Mouse (Mus musculus): Measurements from ENCODE around the gene Npc1l1. TPM values are rescaled to one million over a fixed set of nuclear protein-coding genes. Genes with fewer than 3 reads are reported as not detected.
A peak's percentile ranks its signal among the peaks of the same experiment; 100 is the strongest.

The Npc1l1 gene
- polyA plus RNA-seq, 1 experiment from 2014 or later: not detected

DNA sequence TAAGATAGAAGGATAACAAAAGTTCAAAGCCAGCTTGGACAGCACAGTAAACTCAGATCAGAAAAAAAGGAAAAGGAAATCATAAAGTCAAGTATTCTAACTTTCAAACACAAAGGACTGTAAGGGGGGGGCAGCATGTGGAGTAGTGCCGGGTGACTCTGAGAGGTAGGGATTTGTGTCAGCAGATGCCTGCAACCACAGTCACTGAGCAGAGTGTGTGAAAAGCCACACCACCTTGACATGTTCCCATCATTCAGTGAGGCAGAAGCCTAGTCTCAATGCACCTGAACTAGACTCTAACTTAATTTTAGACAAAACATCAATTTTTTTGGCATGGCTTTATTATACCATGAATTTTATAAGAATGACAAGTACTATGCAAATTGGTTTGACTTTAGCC lies 54.4 kb downstream of the Npc1l1 start:
- H3K27ac ChIP-seq (ENCODE audit: low read depth, low read length): no peak overlapping the region
- no peak for ATAC-seq
- no peaks in the 10 kb centered on the region for H3K36me3 ChIP-seq (ENCODE audit: control insufficient read depth, insufficient read depth, low read length)
- H3K4me3 ChIP-seq (ENCODE audit: low read length): no peak overlapping the region
- H3K9me3 ChIP-seq (ENCODE audit: control insufficient read depth, low read length): no peaks in the 10 kb centered on the region
- H3K27me3 ChIP-seq (replicated peaks; ENCODE audit: control insufficient read depth, insufficient read depth, low read length): no peaks in the 10 kb centered on the region
- no peak overlapping the region for H3K9ac ChIP-seq (ENCODE audit: low read depth, low read length)
- WGBS: 71% methylated on average over 1 of the region's 1 CpGs
- peaks cover 14% of the 10 kb centered on the region for H3K4me1 ChIP-seq (ENCODE audit: control insufficient read depth, insufficient read depth, low read depth, low read length)
- H3K4me2 ChIP-seq (ENCODE audit: low read length): no peak overlapping the region

- no peaks in the 10 kb centered on the region for H3K27me3 ChIP-seq (replicated peaks; ENCODE audit: control insufficient read depth, insufficient read depth, low read length)
- no peak overlapping the region for H3K4me2 ChIP-seq (ENCODE audit: low read length)
- peaks cover 14% of the 10 kb centered on the region for H3K4me1 ChIP-seq (ENCODE audit: control insufficient read depth, insufficient read depth, low read depth, low read length)
- no peak overlapping the region for H3K27ac ChIP-seq (ENCODE audit: low read depth, low read length)
- no peak overlapping the region for H3K9ac ChIP-seq (ENCODE audit: low read depth, low read length)
- no peak; the same call in 1 of the 2 replicates for ATAC-seq
- H3K36me3 ChIP-seq (ENCODE audit: control insufficient read depth, insufficient read depth, low read length): no peaks in the 10 kb centered on the region
- WGBS: 82% methylated on average over 7 of the region's 7 CpGs
- H3K4me3 ChIP-seq (ENCODE audit: low read length): no peak overlapping the region
- H3K9me3 ChIP-seq (ENCODE audit: control insufficient read depth, low read length): no peaks in the 10 kb centered on the region
Measured at GRCm38 (mm10) chr11:6174719-6175118, 55.2 kb downstream of the Npc1l1 start.

DNA sequence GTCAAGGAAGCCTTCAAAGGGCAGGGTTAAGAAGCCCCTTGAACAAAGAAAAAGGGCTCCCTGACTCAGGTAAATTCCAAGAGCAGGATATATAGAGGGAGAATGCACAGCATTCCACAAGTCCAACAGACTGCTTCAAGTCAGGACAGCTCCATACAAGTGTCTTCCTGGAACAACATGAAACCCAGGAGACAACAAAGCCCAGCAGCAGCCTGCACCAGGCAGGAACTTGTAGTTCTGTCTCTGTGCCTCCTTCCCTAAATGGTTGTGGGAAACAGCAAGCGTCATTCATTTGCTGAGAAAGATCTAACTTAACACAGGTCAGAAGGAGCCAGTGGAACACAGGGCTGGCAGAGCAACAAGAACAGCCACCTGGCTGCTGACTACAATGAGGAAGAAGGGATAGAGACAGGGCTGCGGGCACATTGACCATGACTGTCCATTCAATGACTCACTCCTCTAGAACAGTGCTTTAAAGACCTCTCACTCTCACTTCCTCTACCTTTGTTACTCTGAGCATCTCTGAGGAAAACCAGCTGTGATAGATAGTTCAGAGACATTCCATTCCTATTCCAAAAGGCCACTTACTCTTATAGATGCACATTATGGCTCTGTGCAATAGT lies 60.8 kb downstream of the Npc1l1 start:
- Histone ChIP-seq H3K36me3 (ENCODE audit: control insufficient read depth, insufficient read depth, low read length) (no peaks in the 10 kb centered on the region), H3K27me3 (replicated peaks; ENCODE audit: control insufficient read depth, insufficient read depth, low read length) (no peaks in the 10 kb centered on the region), H3K27ac (ENCODE audit: low read depth, low read length) (no peak overlapping the region), H3K4me1 (ENCODE audit: control insufficient read depth, insufficient read depth, low read depth, low read length) (no peaks in the 10 kb centered on the region), H3K4me2 (ENCODE audit: low read length) (no peak overlapping the region), H3K4me3 (ENCODE audit: low read length) (no peak overlapping the region), H3K9me3 (ENCODE audit: control insufficient read depth, low read length) (no peaks in the 10 kb centered on the region), H3K9ac (ENCODE audit: low read depth, low read length) (no peak overlapping the region)
- no peak for ATAC-seq
- 76% methylated on average over 2 of the region's 2 CpGs for WGBS

- no peaks in the 10 kb centered on the region for H3K36me3 ChIP-seq (ENCODE audit: control insufficient read depth, insufficient read depth, low read length)
- H3K27ac ChIP-seq (ENCODE audit: low read depth, low read length): no peak overlapping the region; the same call in 1 of the 2 replicates
- H3K9me3 ChIP-seq (ENCODE audit: control insufficient read depth, low read length): no peaks in the 10 kb centered on the region
- H3K27me3 ChIP-seq (replicated peaks; ENCODE audit: control insufficient read depth, insufficient read depth, low read length): no peaks in the 10 kb centered on the region
- no peaks in the 10 kb centered on the region for H3K4me1 ChIP-seq (ENCODE audit: control insufficient read depth, insufficient read depth, low read depth, low read length)
- no peak overlapping the region for H3K9ac ChIP-seq (ENCODE audit: low read depth, low read length)
- H3K4me3 ChIP-seq (ENCODE audit: low read length): no peak overlapping the region
- WGBS: 85% methylated on average over 12 of the region's 12 CpGs
- peak; percentile 52; the same call in 1 of the 2 replicates for ATAC-seq
- H3K4me2 ChIP-seq (ENCODE audit: low read length): no peak overlapping the region
Measured at GRCm38 (mm10) chr11:6166351-6166750, 63.6 kb downstream of the Npc1l1 start.

DNA sequence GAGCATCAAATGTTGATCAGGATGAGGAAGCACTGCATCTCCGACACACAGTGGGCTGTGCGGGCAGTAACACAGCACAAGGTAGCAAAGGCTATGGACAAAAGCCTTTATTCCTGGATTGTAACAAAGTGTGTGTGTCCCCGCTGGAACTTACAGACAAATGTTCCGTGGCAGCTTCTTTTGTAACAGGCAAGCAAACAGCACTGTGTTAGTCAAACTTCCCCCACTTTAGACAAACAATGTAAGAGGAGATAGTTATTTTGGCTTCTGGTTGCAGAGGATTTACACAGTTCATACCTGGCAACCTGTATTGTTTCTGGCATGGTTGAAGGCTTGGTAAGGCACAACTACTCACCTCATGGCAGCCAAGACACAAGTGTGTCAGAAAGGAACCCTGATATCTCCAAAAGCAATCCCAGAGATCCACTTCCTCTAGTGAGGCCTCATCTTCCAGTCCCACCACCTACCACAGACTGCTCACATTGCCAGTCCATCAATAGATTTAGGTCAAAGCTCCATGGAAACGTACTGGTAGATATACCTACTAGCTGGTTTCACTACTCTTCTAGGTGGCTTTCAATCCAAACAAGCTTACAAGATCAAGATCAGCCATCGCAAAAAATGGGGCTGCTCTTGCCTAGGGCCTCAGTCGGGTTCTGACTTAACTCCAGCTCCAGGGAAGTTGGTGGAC lies 64.4 kb downstream of the Npc1l1 start:
- Histone ChIP-seq H3K36me3 (ENCODE audit: control insufficient read depth, insufficient read depth, low read length) (no peaks in the 10 kb centered on the region), H3K4me3 (ENCODE audit: low read length) (no peak overlapping the region), H3K9ac (ENCODE audit: low read depth, low read length) (no peak overlapping the region), H3K4me2 (ENCODE audit: low read length) (no peak overlapping the region), H3K27me3 (replicated peaks; ENCODE audit: control insufficient read depth, insufficient read depth, low read length) (no peaks in the 10 kb centered on the region), H3K4me1 (ENCODE audit: control insufficient read depth, insufficient read depth, low read depth, low read length) (no peaks in the 10 kb centered on the region; the same call in 1 of the 2 replicates), H3K9me3 (ENCODE audit: control insufficient read depth, low read length) (no peaks in the 10 kb centered on the region), H3K27ac (ENCODE audit: low read depth, low read length) (no peak overlapping the region)
- WGBS: 93% methylated on average over 7 of the region's 7 CpGs
- ATAC-seq: no peak

- WGBS: 97% methylated on average over 7 of the region's 7 CpGs
- Histone ChIP-seq H3K27me3 (replicated peaks; ENCODE audit: control insufficient read depth, insufficient read depth, low read length) (no peaks in the 10 kb centered on the region), H3K4me1 (ENCODE audit: control insufficient read depth, insufficient read depth, low read depth, low read length) (no peaks in the 10 kb centered on the region; the same call in 1 of the 2 replicates), H3K4me2 (ENCODE audit: low read length) (no peak overlapping the region), H3K27ac (ENCODE audit: low read depth, low read length) (no peak overlapping the region), H3K9ac (ENCODE audit: low read depth, low read length) (no peak overlapping the region), H3K36me3 (ENCODE audit: control insufficient read depth, insufficient read depth, low read length) (no peaks in the 10 kb centered on the region), H3K4me3 (ENCODE audit: low read length) (no peak overlapping the region), H3K9me3 (ENCODE audit: control insufficient read depth, low read length) (no peaks in the 10 kb centered on the region)
- no peak for ATAC-seq
Measured at GRCm38 (mm10) chr11:6164781-6165180, 65.2 kb downstream of the Npc1l1 start.

DNA sequence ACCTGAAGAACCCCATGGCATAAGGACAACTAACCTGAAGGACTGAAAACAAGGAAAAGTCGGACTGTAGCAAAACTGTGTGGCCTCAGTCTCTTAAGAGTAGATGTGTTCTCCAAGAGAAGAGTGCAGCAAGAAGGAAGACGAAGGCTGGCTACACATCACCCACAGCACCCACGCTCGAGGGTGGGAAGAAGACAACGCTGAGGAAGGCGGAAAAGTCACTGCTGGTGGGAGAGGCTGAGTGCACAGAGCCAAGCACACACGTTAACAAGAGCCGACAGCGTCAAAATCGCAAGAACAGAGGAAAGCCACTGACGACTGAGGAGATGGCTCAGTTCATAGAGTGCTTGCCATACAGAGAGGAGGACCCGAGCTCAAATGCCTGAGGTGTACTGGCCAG lies 66.2 kb downstream of the Npc1l1 start:
- no peak overlapping the region for H3K9ac ChIP-seq (ENCODE audit: low read depth, low read length)
- no peaks in the 10 kb centered on the region for H3K36me3 ChIP-seq (ENCODE audit: control insufficient read depth, insufficient read depth, low read length)
- H3K4me2 ChIP-seq (ENCODE audit: low read length): no peak overlapping the region
- 90% methylated on average over 12 of the region's 12 CpGs for WGBS
- no peak for ATAC-seq
- H3K27ac ChIP-seq (ENCODE audit: low read depth, low read length): no peak overlapping the region
- no peaks in the 10 kb centered on the region; the same call in 1 of the 2 replicates for H3K4me1 ChIP-seq (ENCODE audit: control insufficient read depth, insufficient read depth, low read depth, low read length)
- no peak overlapping the region for H3K4me3 ChIP-seq (ENCODE audit: low read length)
- H3K9me3 ChIP-seq (ENCODE audit: control insufficient read depth, low read length): no peaks in the 10 kb centered on the region
- H3K27me3 ChIP-seq (replicated peaks; ENCODE audit: control insufficient read depth, insufficient read depth, low read length): no peaks in the 10 kb centered on the region

DNA sequence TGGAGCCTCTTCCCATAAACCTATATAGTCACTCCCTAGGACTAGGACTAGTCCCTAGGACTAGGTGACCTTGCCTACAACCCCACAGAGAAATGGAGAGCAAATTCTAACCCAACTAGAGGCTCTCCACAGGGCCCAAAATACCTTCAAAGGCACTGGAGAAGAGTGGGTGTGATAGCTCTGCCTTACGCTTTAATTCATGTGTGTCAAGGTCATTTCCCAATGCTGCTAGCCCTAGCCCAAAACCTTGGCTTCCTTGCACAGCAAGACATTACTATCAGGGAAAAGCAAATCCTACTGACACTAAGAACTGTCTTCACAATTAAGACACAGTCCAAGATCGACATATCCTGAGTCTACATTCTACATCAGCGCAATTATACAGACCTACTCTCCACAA lies 66.9 kb downstream of the Npc1l1 start:
- H3K27me3 ChIP-seq (replicated peaks; ENCODE audit: control insufficient read depth, insufficient read depth, low read length): no peaks in the 10 kb centered on the region
- H3K9me3 ChIP-seq (ENCODE audit: control insufficient read depth, low read length): no peaks in the 10 kb centered on the region
- H3K27ac ChIP-seq (ENCODE audit: low read depth, low read length): no peak overlapping the region
- H3K4me1 ChIP-seq (ENCODE audit: control insufficient read depth, insufficient read depth, low read depth, low read length): no peaks in the 10 kb centered on the region; the same call in 1 of the 2 replicates
- 97% methylated on average over 3 of the region's 3 CpGs for WGBS
- no peaks in the 10 kb centered on the region for H3K36me3 ChIP-seq (ENCODE audit: control insufficient read depth, insufficient read depth, low read length)
- no peak for ATAC-seq
- no peak overlapping the region for H3K4me3 ChIP-seq (ENCODE audit: low read length)
- no peak overlapping the region for H3K4me2 ChIP-seq (ENCODE audit: low read length)
- no peak overlapping the region for H3K9ac ChIP-seq (ENCODE audit: low read depth, low read length)

- H3K4me1 ChIP-seq (ENCODE audit: control insufficient read depth, insufficient read depth, low read depth, low read length): peaks cover 6% of the 10 kb centered on the region; the same call in 1 of the 2 replicates
- no peak overlapping the region for H3K9ac ChIP-seq (ENCODE audit: low read depth, low read length)
- no peaks in the 10 kb centered on the region for H3K36me3 ChIP-seq (ENCODE audit: control insufficient read depth, insufficient read depth, low read length)
- H3K4me2 ChIP-seq (ENCODE audit: low read length): no peak overlapping the region
- ATAC-seq: no peak
- no peak overlapping the region for H3K27ac ChIP-seq (ENCODE audit: low read depth, low read length)
- H3K9me3 ChIP-seq (ENCODE audit: control insufficient read depth, low read length): no peaks in the 10 kb centered on the region
- H3K27me3 ChIP-seq (replicated peaks; ENCODE audit: control insufficient read depth, insufficient read depth, low read length): no peaks in the 10 kb centered on the region
- H3K4me3 ChIP-seq (ENCODE audit: low read length): no peak overlapping the region
Measured at GRCm38 (mm10) chr11:6161549-6161948, 68.4 kb downstream of the Npc1l1 start.

Measured in hindbrain, embryonic 16.5 days (tissue).